Mouse (Mus musculus) small intestine, adult 2 months (tissue): ENCODE measurements around the gene Hrct1. TPM values are rescaled to one million over a fixed set of nuclear protein-coding genes. Genes with fewer than 3 reads are reported as not detected.

Source experiments
- H3K27ac ChIP-seq: fragments of 200-500 bp; 2 replicates; pipeline ENCODE4 v1.5.1; 2012; ENCODE audit warnings: low read depth, low read length, control low read depth, inconsistent platforms; ENCODE audit not compliant: insufficient read depth
- H3K27me3 ChIP-seq: fragments of 200-500 bp; 2 replicates; pipeline ENCODE4 v1.6.1; 2012; ENCODE audit warnings: mild to moderate bottlenecking, moderate library complexity, low read length, inconsistent platforms; ENCODE audit not compliant: control insufficient read depth, insufficient read depth
- H3K36me3 ChIP-seq: fragments of 200-500 bp; 2 replicates; pipeline ENCODE4 v1.6.1; 2012; ENCODE audit warnings: mild to moderate bottlenecking, low read length, control low read depth, inconsistent platforms; ENCODE audit not compliant: control insufficient read depth, insufficient read depth
- H3K4me1 ChIP-seq: fragments of 200-500 bp; 2 replicates; pipeline ENCODE4 v1.6.1; 2012; ENCODE audit warnings: low read length, inconsistent platforms, mixed read lengths; ENCODE audit not compliant: control insufficient read depth, insufficient read depth, insufficient read length
- H3K4me3 ChIP-seq: fragments of 200-500 bp; 2 replicates; pipeline ENCODE4 v1.5.1; 2012; ENCODE audit warnings: low read depth, mild to moderate bottlenecking, control low read depth, inconsistent platforms, low read length, moderate library complexity
- CTCF ChIP-seq: fragments of 200-500 bp; IDR thresholded peaks from 2 replicates; pipeline ENCODE4 v1.5.1; 2012; ENCODE audit warnings: low read depth, mild to moderate bottlenecking, control low read depth, inconsistent platforms, low read length, moderate library complexity, mixed read lengths; ENCODE audit not compliant: insufficient replicate concordance, insufficient read length; ENCODE audit errors: extremely low read depth
- POLR2A ChIP-seq: fragments of 200-500 bp; IDR thresholded peaks from 2 replicates; pipeline ENCODE4 v1.6.1; 2012; ENCODE audit warnings: low read depth, mild to moderate bottlenecking, control low read depth, inconsistent platforms, low read length, moderate library complexity
- WGBS: fragments of 180-500 bp; shearing (Covaris S2); methylation state at CpG from one replicate; pipeline ENCODE4 v1.1.7; 2018; 5-methylcytosine and 5-hydroxymethylcytosine counted together
- polyA plus RNA-seq: library from polyadenylated mRNA; depleted of rRNA; stranded (reverse); fragments of >200 nt; gene quantifications from 2 replicates; pipeline ENCODE4 v1.2.3, GENCODE M21; 2012

Gene Hrct1
- polyA plus RNA-seq, 1 experiment = 2.0 TPM

GRCm38 (mm10) chr4:43695249-43695671, 31.7 kb upstream of the Hrct1 start:
- Histone ChIP-seq H3K27me3 (no peaks in the 10 kb centered on the region), H3K27ac (no peak overlapping the region), H3K4me1 (peaks cover 5% of the 10 kb centered on the region), H3K4me3 (no peak overlapping the region), H3K36me3 (no peaks in the 10 kb centered on the region)
- 11% methylated on average over 9 of the region's 9 CpGs for WGBS
- no peak for TF ChIP-seq CTCF
- TF ChIP-seq POLR2A = no peak

DNA sequence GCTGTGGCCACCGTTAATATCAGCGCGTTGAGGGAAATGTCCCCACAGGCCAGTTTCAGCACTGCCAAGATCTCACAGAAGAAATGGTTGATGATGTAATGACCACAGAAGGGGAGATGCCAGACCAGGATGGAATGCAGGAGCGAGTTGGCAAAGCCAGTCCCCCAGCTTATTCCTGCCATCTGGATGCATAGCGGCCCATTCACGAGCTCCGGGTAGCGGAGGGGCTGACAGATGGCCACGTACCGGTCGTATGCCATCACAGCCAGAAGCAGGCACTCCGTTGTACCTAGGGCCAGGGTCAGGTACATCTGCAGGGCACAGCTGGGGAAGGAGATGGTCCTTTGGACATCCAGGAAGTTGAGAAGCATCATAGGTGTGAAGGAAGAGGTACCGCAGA, 30.4 kb upstream of the Hrct1 start:
- WGBS = 93% methylated on average over 13 of the region's 13 CpGs
- no peak for TF ChIP-seq POLR2A

DNA sequence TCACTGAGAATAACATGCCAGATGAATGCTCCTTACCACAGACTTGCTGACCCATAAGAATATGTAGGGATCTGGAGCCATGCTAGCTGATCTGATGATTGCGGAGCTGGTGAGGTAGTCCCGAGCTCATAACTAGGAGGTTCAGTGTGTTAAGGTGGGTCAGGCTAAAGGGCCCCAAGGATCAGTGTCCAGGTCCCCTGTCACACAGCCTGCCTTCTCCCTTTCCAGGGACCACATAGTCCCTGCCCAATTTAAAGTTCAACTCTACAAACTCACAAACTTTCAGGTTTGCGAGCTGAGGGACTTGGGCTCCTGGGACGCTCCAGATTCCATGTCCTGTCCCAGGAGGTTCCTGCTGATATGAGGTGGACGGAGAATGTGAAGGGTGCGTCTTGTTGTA, 26.3 kb upstream of the Hrct1 start, which contains the start of gene Olfr70:
Olfr70 (minus strand) TSS at position 101 of the 400 bp plus-strand sequence.
- Histone ChIP-seq H3K4me3 (no peak within 1 kb of the TSS), H3K27me3 (no peaks in the 10 kb centered on the region), H3K27ac (no peak within 1 kb of the TSS), H3K36me3 (no peaks in the 10 kb centered on the region), H3K4me1 (no peaks in the 10 kb centered on the region)
- TF ChIP-seq POLR2A (no peak), CTCF (no peak)
- WGBS = 75% methylated on average over 6 of the region's 6 CpGs

More for the DNA sequence above, 30.4 kb upstream of the Hrct1 start:
- Histone ChIP-seq H3K4me1 (peaks cover 5% of the 10 kb centered on the region), H3K27me3 (no peaks in the 10 kb centered on the region), H3K27ac (no peak overlapping the region), H3K4me3 (no peak overlapping the region), H3K36me3 (no peaks in the 10 kb centered on the region)

GRCm38 (mm10) chr4:43703439-43703838, 23.5 kb upstream of the Hrct1 start:
- no peaks in the 10 kb centered on the region for H3K36me3 ChIP-seq
- TF ChIP-seq CTCF (peak; percentile 30; the same call in 1 of the 2 replicates), POLR2A (no peak)
- H3K4me3 ChIP-seq = no peak overlapping the region
- WGBS = 73% methylated on average over 6 of the region's 6 CpGs
- H3K27me3 ChIP-seq = no peaks in the 10 kb centered on the region
- no peak overlapping the region for H3K27ac ChIP-seq
- no peaks in the 10 kb centered on the region for H3K4me1 ChIP-seq

DNA sequence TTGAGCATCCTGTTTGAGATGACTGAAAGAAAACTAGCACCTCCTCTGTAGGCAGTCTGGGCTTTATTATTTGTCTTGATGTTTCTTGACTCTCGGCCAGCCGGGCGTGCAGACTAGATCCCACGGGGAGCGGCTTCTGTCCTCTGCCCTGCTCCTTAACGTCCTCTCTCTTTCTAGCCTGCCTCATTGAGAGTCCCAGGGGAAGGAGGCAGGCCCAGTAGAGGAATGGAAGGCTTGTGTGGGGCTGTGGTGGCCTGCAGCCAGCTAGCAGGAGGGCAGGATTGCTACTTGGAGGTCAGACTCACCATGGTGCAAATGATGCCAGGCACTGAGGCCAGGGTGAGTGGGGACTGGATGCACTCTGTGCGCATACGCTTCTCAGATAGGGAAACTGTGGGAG, 23.1 kb upstream of the Hrct1 start:
- Histone ChIP-seq H3K4me1 (no peaks in the 10 kb centered on the region), H3K4me3 (no peak overlapping the region), H3K27ac (no peak overlapping the region), H3K27me3 (no peaks in the 10 kb centered on the region), H3K36me3 (no peaks in the 10 kb centered on the region)
- TF ChIP-seq CTCF (no peak), POLR2A (no peak)
- WGBS = 70% methylated on average over 8 of the region's 8 CpGs

GRCm38 (mm10) chr4:43705991-43706390, 21.0 kb upstream of the Hrct1 start:
- Histone ChIP-seq H3K4me3 (no peak overlapping the region), H3K27me3 (no peaks in the 10 kb centered on the region), H3K36me3 (no peaks in the 10 kb centered on the region), H3K27ac (no peak overlapping the region), H3K4me1 (no peaks in the 10 kb centered on the region)
- TF ChIP-seq POLR2A = no peak
- no peak for TF ChIP-seq CTCF
- 70% methylated on average over 13 of the region's 13 CpGs for WGBS

DNA sequence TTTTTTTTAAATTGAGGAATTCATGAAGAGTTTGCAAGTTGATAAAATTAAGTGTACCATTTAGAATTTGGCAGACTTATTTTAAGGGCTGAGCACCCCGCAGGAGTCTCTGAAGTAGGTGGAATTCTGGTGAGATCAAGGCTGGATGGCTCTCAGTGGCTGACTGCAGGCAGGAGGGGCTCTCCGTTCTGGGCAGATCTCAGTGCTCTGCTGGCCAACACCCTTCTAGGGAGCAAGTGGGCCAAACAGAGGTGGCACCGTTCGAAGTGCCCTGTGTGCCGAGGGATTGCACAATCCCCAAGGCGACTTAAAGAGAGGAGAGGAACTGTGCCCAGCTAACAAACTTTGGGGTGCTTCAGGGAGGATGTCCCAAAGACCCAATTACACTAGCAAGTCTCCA, 17.1 kb upstream of the Hrct1 start, which contains the start of gene Olfr71:
Olfr71 (minus strand) TSS at position 387 of the 400 bp plus-strand sequence.
- 31% methylated on average over 6 of the region's 6 CpGs for WGBS
- Histone ChIP-seq H3K36me3 (no peaks in the 10 kb centered on the region), H3K4me3 (no peak within 1 kb of the TSS), H3K27ac (no peak within 1 kb of the TSS), H3K4me1 (no peaks in the 10 kb centered on the region), H3K27me3 (no peaks in the 10 kb centered on the region)
- no peak for TF ChIP-seq POLR2A
- no peak for TF ChIP-seq CTCF

DNA sequence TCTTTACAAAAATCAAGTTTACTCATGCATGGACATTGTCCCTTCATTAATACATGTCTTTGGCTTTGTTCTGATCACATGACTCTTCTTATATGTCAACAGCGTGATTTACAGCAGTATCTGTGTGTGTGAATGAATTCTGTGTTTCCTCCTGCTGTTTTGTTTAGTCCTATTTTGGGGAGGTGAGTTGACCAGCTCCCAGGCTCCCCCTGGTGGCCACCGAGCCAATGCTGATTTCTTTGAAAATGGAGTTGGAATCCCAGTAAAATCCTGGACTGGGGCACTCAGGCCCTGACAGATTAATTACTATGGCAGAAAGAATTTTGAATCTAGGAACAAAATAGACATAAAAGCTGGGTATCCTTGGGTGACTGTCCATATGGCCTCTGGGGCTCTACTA, 15.2 kb upstream of the Hrct1 start:
- Histone ChIP-seq H3K27ac (no peak overlapping the region), H3K4me3 (no peak overlapping the region), H3K36me3 (no peaks in the 10 kb centered on the region), H3K4me1 (no peaks in the 10 kb centered on the region), H3K27me3 (no peaks in the 10 kb centered on the region)
- WGBS = 0% methylated on average over 2 of the region's 2 CpGs
- TF ChIP-seq CTCF (peak; percentile 96; the same call in 1 of the 2 replicates), POLR2A (no peak)
